Mouse (Mus musculus): Measurements from ENCODE around the gene Rbm47. TPM values are rescaled to one million over a fixed set of nuclear protein-coding genes. Genes with fewer than 3 reads are reported as not detected.
A peak's percentile ranks its signal among the peaks of the same experiment; 100 is the strongest.

Rbm47 gene
- polyA plus RNA-seq, 1 experiment from 2014 or later = 9.9 TPM

DNA sequence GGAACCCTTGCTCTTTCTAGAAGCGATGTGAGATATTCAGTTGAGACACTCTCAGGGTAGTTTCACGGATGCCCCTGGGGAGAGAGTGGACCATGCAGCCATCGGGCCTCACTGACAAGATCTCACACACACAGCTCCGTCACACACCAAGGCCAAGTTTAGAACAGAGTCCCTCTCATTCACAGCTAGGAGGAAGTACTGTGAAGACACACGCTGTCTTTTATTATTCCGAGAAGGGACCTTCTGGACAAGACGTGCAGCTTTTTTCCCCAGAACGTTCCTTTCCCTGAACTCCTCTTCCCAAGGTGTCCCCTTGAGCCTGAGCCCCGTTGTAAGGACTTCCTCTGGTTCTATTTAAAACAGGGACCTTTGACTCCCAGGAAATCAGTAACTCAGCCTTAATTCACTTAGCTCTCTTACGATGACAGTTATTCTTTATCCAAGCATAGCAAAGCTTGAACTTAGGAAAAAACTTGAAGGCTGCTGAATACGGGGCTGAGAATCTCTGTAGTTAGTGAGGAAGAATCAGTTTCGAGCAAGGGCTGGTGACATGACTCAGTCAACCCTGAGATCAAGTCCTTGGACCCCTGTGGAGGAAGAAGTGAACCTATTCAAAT, 96.1 kb downstream of the Rbm47 start:
- no peaks in the 10 kb centered on the region for H3K36me3 ChIP-seq
- H3K4me1 ChIP-seq (replicated peaks) = no peaks in the 10 kb centered on the region
- no peak overlapping the region for H3K27ac ChIP-seq
- H3K9me3 ChIP-seq = no peaks in the 10 kb centered on the region
- WGBS = 76% methylated on average over 12 of the region's 12 CpGs
- DNase-seq (ENCODE audit: low spot score) = no peak
- no peaks in the 10 kb centered on the region for H3K27me3 ChIP-seq (ENCODE audit: insufficient read depth, poor library complexity, severe bottlenecking)
- no peak overlapping the region for H3K4me3 ChIP-seq

GRCm38 (mm10) chr5:66075906-66076305, 97.0 kb downstream of the Rbm47 start:
- H3K27ac ChIP-seq = no peak overlapping the region
- no peak overlapping the region for H3K4me3 ChIP-seq
- no peaks in the 10 kb centered on the region for H3K9me3 ChIP-seq
- 93% methylated on average over 12 of the region's 12 CpGs for WGBS
- no peaks in the 10 kb centered on the region for H3K36me3 ChIP-seq
- DNase-seq (ENCODE audit: low spot score) = no peak
- no peaks in the 10 kb centered on the region for H3K4me1 ChIP-seq (replicated peaks)
- no peaks in the 10 kb centered on the region for H3K27me3 ChIP-seq (ENCODE audit: insufficient read depth, poor library complexity, severe bottlenecking)

DNA sequence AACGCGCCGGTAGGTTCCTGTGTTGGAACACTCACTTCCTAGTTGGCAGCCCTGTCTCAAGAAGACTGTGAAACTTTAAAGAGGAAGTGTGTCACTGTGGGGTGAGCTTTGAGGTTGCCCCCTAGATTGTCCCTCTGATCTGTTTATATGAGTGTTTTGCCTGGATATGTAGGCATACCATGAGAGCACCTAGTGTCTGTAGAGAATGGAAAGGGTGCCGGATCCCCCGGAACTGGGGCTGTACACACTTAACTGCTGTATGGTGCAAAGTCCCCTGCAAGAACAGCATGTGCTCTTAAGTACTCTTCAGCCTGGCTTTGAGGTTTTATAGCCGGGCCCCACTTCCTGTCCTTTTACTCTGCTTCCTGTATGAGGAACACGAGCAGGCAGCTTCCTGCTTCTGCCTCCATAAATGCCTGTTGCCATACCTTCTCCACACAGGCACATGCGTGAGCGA, 97.9 kb downstream of the Rbm47 start:
- whole genome bisulfite sequencing = 89% methylated on average over 9 of the region's 9 CpGs

GRCm38 (mm10) chr5:66074235-66074634, 98.7 kb downstream of the Rbm47 start:
- Histone ChIP-seq H3K27me3 (ENCODE audit: insufficient read depth, poor library complexity, severe bottlenecking) (no peaks in the 10 kb centered on the region), H3K36me3 (no peaks in the 10 kb centered on the region), H3K4me3 (no peak overlapping the region), H3K9me3 (no peaks in the 10 kb centered on the region), H3K27ac (no peak overlapping the region), H3K4me1 (replicated peaks) (peaks cover 11% of the 10 kb centered on the region)
- no peak for DNase-seq (ENCODE audit: low spot score)
- WGBS = 88% methylated on average over 5 of the region's 5 CpGs

More for the DNA sequence above, 97.9 kb downstream of the Rbm47 start:
- Histone ChIP-seq H3K27ac (no peak overlapping the region), H3K4me1 (replicated peaks) (peaks cover 3% of the 10 kb centered on the region), H3K36me3 (no peaks in the 10 kb centered on the region), H3K27me3 (ENCODE audit: insufficient read depth, poor library complexity, severe bottlenecking) (no peaks in the 10 kb centered on the region), H3K4me3 (no peak overlapping the region), H3K9me3 (no peaks in the 10 kb centered on the region)
- DNase-seq (ENCODE audit: low spot score) = no peak

- Histone ChIP-seq H3K9me3 (no peaks in the 10 kb centered on the region), H3K4me3 (no peak overlapping the region)
- WGBS = 91% methylated on average over 12 of the region's 12 CpGs
Observed at GRCm38 (mm10) chr5:66073604-66074164, 99.2 kb downstream of the Rbm47 start.

DNA sequence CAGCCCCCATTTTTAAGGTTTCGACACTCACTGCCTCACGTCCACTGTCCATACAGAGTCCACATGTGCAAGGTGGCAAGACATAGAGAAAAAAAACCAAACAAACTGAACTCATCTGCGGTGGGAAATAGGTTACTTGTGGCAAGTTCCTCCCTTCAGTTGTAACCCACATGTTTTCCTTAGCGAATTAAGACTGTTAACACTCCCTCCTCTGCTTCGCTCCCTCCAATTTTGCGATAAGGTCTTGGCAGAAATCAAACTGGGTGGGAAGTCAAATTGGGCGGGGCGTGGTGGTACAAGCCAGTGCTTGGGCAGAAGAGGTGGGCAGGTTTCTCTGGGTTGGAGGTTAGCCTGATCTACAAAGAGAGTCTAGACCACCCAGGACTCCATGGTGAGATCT, 101.2 kb downstream of the Rbm47 start:
- no peaks in the 10 kb centered on the region for H3K9me3 ChIP-seq
- peaks cover 18% of the 10 kb centered on the region for H3K4me1 ChIP-seq (replicated peaks)
- no peak overlapping the region for H3K4me3 ChIP-seq
- H3K36me3 ChIP-seq = no peaks in the 10 kb centered on the region
- no peak for DNase-seq (ENCODE audit: low spot score)
- WGBS = 88% methylated on average over 8 of the region's 8 CpGs
- no peak overlapping the region for H3K27ac ChIP-seq
- H3K27me3 ChIP-seq (ENCODE audit: insufficient read depth, poor library complexity, severe bottlenecking) = peaks cover 10% of the 10 kb centered on the region; the same call in 1 of the 2 replicates

More at GRCm38 (mm10) chr5:66073604-66074164, 99.2 kb downstream of the Rbm47 start:
- Histone ChIP-seq H3K4me1 (replicated peaks) (peaks cover 11% of the 10 kb centered on the region), H3K27ac (no peak overlapping the region), H3K27me3 (ENCODE audit: insufficient read depth, poor library complexity, severe bottlenecking) (peaks cover under 1% of the 10 kb centered on the region; the same call in 1 of the 2 replicates), H3K36me3 (no peaks in the 10 kb centered on the region)
- DNase-seq (ENCODE audit: low spot score) = no peak

DNA sequence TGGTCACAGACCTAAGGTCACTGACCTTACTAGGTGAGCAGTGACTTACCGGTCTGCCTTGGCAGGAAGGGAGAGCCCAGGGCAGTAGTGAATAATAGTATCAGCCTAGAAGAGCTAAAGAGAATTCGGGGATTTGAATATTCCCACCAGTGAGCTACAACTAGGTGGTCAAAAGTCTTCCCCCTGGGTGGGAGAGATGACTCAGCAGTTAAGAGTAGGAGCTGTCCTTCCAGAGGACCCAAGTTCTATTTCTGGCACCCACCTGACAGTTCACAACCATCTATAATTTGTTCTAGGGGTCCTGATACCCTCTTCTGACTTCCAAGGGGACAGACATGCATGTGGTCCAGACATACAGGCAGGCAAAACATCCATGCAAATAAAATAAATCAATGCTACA, 102.6 kb downstream of the Rbm47 start:
- no peaks in the 10 kb centered on the region for H3K9me3 ChIP-seq
- peaks cover 10% of the 10 kb centered on the region; the same call in 1 of the 2 replicates for H3K27me3 ChIP-seq (ENCODE audit: insufficient read depth, poor library complexity, severe bottlenecking)
- DNase-seq (ENCODE audit: low spot score) = no peak
- 61% methylated on average over 2 of the region's 2 CpGs for WGBS
- H3K27ac ChIP-seq = no peak overlapping the region
- H3K4me1 ChIP-seq (replicated peaks) = peaks cover 19% of the 10 kb centered on the region
- H3K4me3 ChIP-seq = peak overlapping the region; percentile 50; the same call in 1 of the 2 replicates
- no peaks in the 10 kb centered on the region for H3K36me3 ChIP-seq

DNA sequence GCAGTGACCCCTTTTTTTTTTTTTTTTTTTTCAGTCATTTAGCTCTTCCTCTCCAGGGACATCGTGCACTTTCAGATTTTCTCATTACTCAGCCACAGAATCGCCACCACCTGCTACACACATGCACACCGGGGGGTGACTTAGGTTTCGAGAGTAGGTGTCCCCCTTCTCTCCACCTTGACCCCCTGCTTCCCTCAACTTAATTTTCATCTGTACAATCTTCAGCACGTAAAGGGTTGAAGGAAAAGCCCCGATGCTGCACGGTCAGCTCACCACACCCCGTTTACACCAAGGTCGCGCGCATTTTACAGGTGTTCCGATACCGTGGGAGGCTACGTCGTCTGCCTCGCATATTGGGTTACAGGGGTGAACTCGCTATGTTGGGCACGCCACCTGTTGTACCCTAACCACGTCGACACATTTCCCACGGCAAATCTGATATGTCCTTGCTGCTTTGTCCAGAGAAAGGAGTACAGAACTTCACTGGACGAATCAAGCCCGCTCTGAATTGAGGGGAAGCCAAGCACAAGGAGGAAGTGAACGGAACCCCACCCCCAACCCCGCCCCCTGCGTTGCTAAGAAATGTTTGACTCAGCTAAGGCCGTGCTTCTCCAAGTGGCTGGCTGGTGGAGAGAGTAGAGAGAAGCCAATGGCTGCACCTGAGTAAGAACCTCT, 103.3 kb downstream of the Rbm47 start:
- 10% methylated on average over 27 of the region's 27 CpGs for WGBS
- Histone ChIP-seq H3K36me3 (no peaks in the 10 kb centered on the region), H3K27ac (no peak overlapping the region), H3K9me3 (no peaks in the 10 kb centered on the region), H3K4me3 (peak overlapping the region; percentile 50), H3K4me1 (replicated peaks) (peaks cover 19% of the 10 kb centered on the region), H3K27me3 (ENCODE audit: insufficient read depth, poor library complexity, severe bottlenecking) (peaks cover 10% of the 10 kb centered on the region; the same call in 1 of the 2 replicates)
- DNase-seq (ENCODE audit: low spot score) = peak; percentile 55

DNA sequence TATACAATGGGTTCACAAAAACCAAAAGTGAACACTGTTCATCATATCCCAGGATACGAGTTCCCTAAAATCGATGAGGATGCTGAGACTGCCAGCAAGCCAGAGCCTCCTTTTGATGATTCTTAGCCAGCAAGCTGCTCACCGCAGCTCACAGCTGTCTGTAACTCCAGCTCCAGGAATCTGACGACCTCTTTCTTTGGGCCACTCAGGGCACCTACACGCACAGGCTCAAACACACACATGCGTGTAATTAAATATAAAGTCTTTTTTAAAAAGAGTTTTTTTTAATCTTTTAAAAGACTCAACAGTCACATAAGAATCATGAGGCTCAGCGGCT, 103.8 kb downstream of the Rbm47 start:
- peaks cover 10% of the 10 kb centered on the region; the same call in 1 of the 2 replicates for H3K27me3 ChIP-seq (ENCODE audit: insufficient read depth, poor library complexity, severe bottlenecking)
- H3K36me3 ChIP-seq = no peaks in the 10 kb centered on the region
- no peaks in the 10 kb centered on the region for H3K9me3 ChIP-seq
- H3K4me3 ChIP-seq = peak overlapping the region; percentile 50; the same call in 1 of the 2 replicates
- DNase-seq (ENCODE audit: low spot score) = no peak
- 49% methylated on average over 7 of the region's 7 CpGs for WGBS
- no peak overlapping the region for H3K27ac ChIP-seq
- H3K4me1 ChIP-seq (replicated peaks) = peaks cover 19% of the 10 kb centered on the region

- Histone ChIP-seq H3K27ac (no peak overlapping the region), H3K27me3 (ENCODE audit: insufficient read depth, poor library complexity, severe bottlenecking) (peaks cover 10% of the 10 kb centered on the region; the same call in 1 of the 2 replicates), H3K4me3 (no peak overlapping the region), H3K36me3 (no peaks in the 10 kb centered on the region), H3K4me1 (replicated peaks) (peaks cover 19% of the 10 kb centered on the region), H3K9me3 (no peaks in the 10 kb centered on the region)
- DNase-seq (ENCODE audit: low spot score) = no peak
- WGBS = 86% methylated on average over 12 of the region's 12 CpGs
Observed at GRCm38 (mm10) chr5:66068068-66068920, 104.6 kb downstream of the Rbm47 start.

- Histone ChIP-seq H3K27me3 (ENCODE audit: insufficient read depth, poor library complexity, severe bottlenecking) (peaks cover 10% of the 10 kb centered on the region; the same call in 1 of the 2 replicates), H3K36me3 (no peaks in the 10 kb centered on the region), H3K4me1 (replicated peaks) (peaks cover 19% of the 10 kb centered on the region), H3K27ac (no peak overlapping the region), H3K9me3 (no peaks in the 10 kb centered on the region), H3K4me3 (no peak overlapping the region)
- DNase-seq (ENCODE audit: low spot score) = no peak
- WGBS = 56% methylated on average over 7 of the region's 7 CpGs
Observed at GRCm38 (mm10) chr5:66067219-66067618, 105.7 kb downstream of the Rbm47 start.

- WGBS = 85% methylated on average over 3 of the region's 3 CpGs
Observed at GRCm38 (mm10) chr5:66062930-66063220, 110.0 kb downstream of the Rbm47 start.

More at GRCm38 (mm10) chr5:66062930-66063220, 110.0 kb downstream of the Rbm47 start:
- Histone ChIP-seq H3K4me1 (replicated peaks) (peaks cover 8% of the 10 kb centered on the region; the same call in 1 of the 2 replicates), H3K27ac (no peak overlapping the region), H3K4me3 (no peak overlapping the region), H3K36me3 (no peaks in the 10 kb centered on the region), H3K9me3 (no peaks in the 10 kb centered on the region), H3K27me3 (ENCODE audit: insufficient read depth, poor library complexity, severe bottlenecking) (peaks cover 1% of the 10 kb centered on the region; the same call in 1 of the 2 replicates)
- no peak for DNase-seq (ENCODE audit: low spot score)

Measured in hindbrain, embryonic 10.5 days (tissue).